Mouse (Mus musculus) thymus, postnatal 4 days (tissue): ENCODE measurements around the gene Ddo.

ENCODE experiments used
- DNase-seq: peaks from one replicate; pipeline ENCODE4 v3.0.0; 2021

Ddo gene

DNA sequence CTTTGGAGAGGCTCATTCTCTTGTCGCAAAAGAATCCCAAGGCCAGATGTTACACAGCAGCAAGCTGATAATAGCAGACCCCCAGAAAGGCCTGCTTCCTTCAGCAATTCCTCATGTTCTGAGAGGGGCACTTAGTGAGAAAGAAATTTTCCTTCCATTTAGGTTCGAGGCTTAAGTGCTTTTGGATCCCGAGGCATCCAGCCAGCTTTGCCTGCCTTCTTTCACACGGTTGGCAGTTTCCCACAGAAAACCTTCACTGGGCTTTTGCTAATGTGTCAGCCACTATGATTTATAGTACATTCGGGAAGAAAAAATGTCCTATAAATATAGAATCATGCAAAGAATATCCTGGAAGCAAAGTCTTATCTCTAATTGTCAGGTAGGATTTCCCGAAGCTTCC lies 89.3 kb downstream of the Ddo start:
- no peak for DNase-seq

DNA sequence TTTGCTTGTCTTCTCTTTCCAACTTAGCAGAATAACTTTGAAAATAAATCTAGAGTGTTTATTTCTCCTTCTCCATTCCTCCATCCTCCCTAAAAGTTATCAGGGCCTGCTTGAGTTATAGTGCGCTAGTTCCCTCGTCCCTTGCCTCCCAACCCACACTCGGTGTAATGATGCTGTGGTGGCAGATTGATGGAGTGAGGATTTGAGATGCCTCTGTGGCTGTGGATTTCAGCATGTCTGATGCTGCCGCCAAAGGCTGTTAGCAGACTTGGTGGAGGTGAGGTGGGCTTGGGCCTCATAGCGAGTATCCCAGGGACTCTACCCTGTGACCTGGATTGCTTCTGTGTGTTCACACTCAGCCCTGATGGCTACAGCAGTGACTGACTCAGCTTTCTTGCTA lies 91.1 kb downstream of the Ddo start:
- no peak for DNase-seq

DNA sequence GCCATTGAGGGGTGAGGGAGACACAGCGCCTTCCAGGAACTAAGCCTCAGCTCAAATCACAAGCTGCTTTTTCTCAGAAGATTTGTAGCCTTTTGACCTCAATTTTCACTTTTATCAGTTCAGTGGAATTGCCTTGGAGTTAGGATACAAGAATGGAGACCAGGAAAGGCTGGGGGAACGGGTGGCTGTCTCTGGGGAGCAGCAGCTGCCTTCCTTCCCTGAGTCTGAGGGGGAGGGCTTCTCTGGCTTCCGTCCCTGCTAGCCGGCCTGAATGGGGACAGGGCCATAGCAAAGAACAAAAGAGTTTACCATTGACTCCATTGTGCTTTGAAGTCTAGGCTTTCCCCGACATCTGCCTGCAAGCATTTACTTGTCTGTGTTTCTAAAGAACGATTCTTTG lies 94.5 kb downstream of the Ddo start:
- DNase-seq, result no peak

DNA sequence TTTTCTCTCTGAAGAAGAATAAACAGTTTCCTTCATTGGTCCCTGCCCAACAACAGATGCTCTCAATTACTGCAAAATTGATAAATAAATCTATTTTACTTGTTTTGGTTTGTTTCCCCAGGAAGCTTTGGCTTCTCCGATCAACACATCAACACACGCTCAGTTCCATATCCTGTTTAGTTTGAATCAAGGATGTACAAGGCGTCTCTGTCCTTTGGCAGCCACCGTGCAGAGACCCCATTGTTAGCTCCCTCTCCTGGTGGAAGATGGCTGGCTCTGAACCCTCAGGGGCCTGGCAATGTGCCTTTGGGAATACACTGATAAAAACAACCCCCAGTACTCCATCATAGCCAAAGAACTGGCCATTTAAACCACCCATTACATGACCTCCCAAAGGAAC lies 95.3 kb downstream of the Ddo start:
- DNase-seq, result no peak

DNA sequence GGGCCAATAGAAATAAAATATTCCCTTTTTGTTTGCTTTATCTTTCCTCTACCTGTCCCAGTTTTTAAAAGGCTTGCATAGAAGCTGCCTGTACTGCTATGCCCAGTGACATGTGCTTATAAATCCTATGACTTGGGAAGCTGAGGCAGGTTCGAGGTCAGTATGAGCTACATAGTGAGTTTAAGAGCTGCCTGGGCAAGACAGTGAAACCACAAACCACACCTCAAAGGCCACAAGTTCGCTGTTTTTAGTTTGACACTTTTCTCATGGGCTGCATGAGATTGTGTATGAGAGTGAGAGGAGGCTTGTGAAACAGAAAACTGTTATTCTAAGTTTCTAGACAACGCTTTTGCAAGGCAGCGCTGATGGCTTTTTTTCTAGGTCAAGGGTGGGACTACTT lies 95.7 kb downstream of the Ddo start:
- no peak for DNase-seq

DNA sequence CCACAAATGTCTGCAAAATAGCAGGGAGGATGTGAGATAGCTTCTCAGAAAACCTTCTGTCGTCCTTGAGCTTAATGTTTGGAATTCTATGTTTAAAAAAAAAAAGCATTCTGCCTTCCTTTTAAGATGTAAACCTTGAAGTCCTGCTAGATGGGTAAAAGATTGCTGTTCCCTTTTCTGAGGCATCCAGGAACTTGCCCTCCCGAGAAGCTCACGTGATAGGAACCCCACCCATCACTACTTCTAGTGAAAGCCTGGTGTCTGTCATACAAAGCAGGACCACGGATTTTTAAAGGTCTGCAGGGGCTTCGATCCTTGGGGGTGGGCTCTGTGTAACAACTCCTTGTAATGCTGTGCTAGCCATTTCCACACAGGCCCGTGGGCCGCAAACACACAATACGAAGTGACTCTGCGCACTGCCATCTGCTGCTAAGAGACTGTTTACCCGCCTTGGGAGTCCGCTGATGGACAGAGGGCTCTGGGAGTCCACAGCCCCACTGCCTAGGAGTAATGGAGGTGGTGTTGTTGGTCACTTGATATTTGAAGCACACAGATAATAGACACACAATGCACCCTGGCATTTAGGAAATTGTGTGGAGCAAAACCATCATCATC lies 96.6 kb downstream of the Ddo start:
- DNase-seq, result no peak

DNA sequence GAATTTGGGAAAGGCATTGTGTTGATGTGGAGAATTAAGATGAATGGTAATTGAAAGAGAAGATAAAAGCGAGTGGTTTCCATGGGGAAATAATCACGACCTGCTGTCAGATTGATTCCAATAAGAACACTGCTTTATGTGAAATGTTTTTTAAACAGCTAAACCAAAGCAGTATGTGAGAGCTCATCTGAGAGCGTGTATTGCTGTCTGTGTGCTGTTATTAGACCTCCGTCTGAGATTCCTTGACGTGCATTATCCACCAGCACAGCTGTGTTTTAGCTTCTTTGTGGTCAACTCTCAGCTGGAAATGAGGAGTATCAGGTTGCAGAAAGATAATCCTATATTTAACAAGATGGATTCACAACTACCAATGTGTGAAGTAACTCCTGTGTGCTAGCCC lies 97.2 kb downstream of the Ddo start:
- no peak for DNase-seq

DNA sequence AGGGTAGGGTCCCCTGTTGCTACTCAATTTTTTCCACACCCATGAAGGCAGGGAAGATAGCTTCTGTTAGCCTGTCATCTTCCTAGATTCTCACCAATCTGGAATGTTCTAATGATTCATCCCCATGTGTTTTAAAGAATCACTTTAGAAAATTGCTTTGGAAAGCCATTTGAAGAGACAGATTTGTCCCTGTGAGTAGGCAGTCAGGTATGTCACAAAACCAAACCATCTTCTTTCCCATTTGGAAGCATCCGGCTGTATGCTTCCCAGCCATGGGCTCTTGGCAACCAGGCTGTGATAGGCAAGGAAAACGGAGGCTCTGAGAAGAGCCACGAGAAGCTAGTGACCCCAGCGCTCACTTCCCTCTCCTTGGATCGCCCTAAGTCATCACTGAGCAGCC lies 100.4 kb downstream of the Ddo start:
- DNase-seq, result no peak
